Mouse (Mus musculus) megakaryocyte, embryonic 14.5 days (primary cell): ENCODE results near the gene Bicd1. TPM values are rescaled to one million over a fixed set of nuclear protein-coding genes. Genes with fewer than 3 reads are reported as not detected.
A peak's percentile ranks its signal among the peaks of the same experiment; 100 is the strongest.
"Not testable (repeated sequence)": the region's sequence is repeated elsewhere in the genome, so short reads cannot be mapped to it uniquely, and the experiment has no call there.

ENCODE experiments used
- H3K27me3 ChIP-seq: replicated peaks from 2 replicates; pipeline ENCODE3; 2012; ENCODE audit warnings: inconsistent platforms
- H3K36me3 ChIP-seq: replicated peaks from 2 replicates; pipeline ENCODE3; 2012; ENCODE audit warnings: low read length, inconsistent platforms, mixed read lengths
- H3K4me1 ChIP-seq: 2 replicates; pipeline ENCODE4 v1.6.1; 2012; ENCODE audit warnings: inconsistent platforms
- H3K4me3 ChIP-seq: replicated peaks from 2 replicates; pipeline ENCODE3; 2012; ENCODE audit warnings: moderate library complexity, mild to moderate bottlenecking, inconsistent platforms
- H3K9me3 ChIP-seq: 2 replicates; pipeline ENCODE4 v1.6.1; 2012; ENCODE audit warnings: inconsistent platforms
- FLI1 ChIP-seq: IDR thresholded peaks from 2 replicates; pipeline ENCODE4 v1.6.1; 2012; ENCODE audit warnings: low read length, inconsistent platforms, mixed read lengths
- GATA1 ChIP-seq: IDR thresholded peaks from 3 replicates; pipeline ENCODE4 v1.6.1; 2012; ENCODE audit warnings: mixed read lengths, low read length, inconsistent platforms, borderline replicate concordance
- polyA plus RNA-seq: library from polyadenylated mRNA; stranded (reverse); fragments of >175 nt; gene quantifications from 2 replicates; pipeline ENCODE4 v1.2.3, GENCODE M21; 2012; ENCODE audit warnings: low replicate concordance; ENCODE audit not compliant: insufficient read depth

Gene Bicd1
- polyA plus RNA-seq, 1 experiment, result 0.28 TPM

DNA sequence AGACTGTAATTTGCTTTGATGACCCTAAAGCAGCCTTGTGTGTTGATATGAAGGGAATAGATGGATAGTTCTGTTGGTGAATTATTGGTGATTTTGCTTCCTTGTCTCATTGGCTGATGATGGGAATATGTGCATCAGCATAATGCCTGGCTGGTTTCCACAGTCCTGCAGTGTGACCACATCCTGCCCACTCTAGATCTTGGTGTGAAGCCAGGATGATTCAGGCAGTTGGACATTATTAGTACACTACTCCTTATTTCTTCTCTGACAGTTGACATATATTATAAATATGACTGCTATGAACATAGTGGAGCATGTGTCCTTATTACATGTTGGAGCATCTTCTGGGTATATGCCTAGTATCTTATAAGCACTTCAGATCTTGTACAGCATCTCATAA, 4.6 kb downstream of the Bicd1 start:
- H3K4me1 ChIP-seq, result peaks cover 49% of the 10 kb centered on the region
- H3K4me3 ChIP-seq, result peak overlapping the region; percentile 70
- no peak for TF ChIP-seq FLI1
- TF ChIP-seq GATA1, result no peak
- peaks cover 6% of the 10 kb centered on the region for H3K36me3 ChIP-seq
- H3K27me3 ChIP-seq, result no peaks in the 10 kb centered on the region
- no peaks in the 10 kb centered on the region for H3K9me3 ChIP-seq

DNA sequence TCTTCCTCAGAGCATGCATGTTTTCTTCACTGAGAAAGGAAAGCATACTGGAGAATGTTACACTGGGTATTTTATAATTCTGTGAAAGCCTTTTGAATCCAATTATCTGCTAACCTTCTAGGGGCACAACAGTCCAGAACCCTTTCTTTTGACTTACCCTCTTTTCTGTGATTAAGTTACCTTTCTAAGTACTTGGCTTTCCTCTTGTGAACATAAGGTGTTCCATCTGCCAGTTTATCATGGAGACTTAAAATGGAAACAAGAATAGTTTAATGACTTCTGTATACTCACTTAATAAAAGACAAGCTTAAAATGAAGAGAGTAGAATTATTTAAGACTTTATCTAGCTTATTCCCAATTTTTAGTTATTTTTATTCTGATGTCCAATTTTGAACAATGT, 16.1 kb downstream of the Bicd1 start:
- peaks cover 12% of the 10 kb centered on the region for H3K36me3 ChIP-seq
- H3K4me1 ChIP-seq, result peaks cover 24% of the 10 kb centered on the region; the same call in 1 of the 2 replicates
- no peaks in the 10 kb centered on the region for H3K27me3 ChIP-seq
- H3K4me3 ChIP-seq, result no peak overlapping the region
- TF ChIP-seq FLI1, result no peak
- TF ChIP-seq GATA1, result no peak
- no peaks in the 10 kb centered on the region for H3K9me3 ChIP-seq

DNA sequence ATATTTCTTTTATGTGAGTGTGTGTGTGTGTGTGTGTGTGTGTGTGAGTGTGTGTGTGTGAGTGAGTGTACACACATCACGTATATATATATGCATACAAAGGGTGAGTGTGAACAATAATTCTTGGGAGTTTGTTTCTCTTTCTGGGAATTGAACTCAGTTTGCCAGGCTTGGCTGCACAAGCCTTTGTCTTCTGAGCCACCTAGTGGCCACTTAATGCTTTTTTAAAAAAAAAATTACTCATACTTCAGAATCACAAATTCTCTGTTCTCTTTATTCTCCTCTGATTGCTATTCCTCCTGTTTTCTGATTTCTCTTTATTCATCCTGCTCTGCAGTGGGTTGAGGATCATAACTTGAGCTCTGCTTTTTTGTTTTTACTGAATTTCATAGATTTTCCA, 30.5 kb downstream of the Bicd1 start:
- H3K9me3 ChIP-seq, result peaks cover 11% of the 10 kb centered on the region
- no peak for TF ChIP-seq FLI1
- no peak for TF ChIP-seq GATA1
- H3K4me3 ChIP-seq, result no peak overlapping the region
- H3K27me3 ChIP-seq, result no peaks in the 10 kb centered on the region
- peaks cover 15% of the 10 kb centered on the region for H3K36me3 ChIP-seq
- H3K4me1 ChIP-seq, result no peaks in the 10 kb centered on the region

DNA sequence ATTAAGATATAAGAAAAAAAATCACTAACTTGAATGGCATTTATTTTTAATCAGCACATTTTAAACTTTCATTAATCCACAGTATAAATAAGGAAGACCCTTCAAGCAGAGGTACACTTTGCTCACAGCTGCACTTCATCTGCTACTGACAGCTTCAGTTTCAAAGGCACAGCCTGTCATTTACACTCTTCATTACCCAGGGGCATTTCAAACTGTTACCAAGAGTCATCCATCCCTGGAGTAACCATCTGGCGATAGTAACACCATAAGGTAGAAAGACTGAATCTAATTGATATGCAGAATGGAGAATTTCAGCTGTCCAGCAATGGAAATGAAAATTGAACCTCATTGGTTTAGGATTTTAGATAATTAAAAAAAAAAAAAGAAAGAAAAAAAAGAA, 34.2 kb downstream of the Bicd1 start:
- H3K9me3 ChIP-seq, result no peaks in the 10 kb centered on the region
- TF ChIP-seq FLI1 (no peak), GATA1 (no peak)

DNA sequence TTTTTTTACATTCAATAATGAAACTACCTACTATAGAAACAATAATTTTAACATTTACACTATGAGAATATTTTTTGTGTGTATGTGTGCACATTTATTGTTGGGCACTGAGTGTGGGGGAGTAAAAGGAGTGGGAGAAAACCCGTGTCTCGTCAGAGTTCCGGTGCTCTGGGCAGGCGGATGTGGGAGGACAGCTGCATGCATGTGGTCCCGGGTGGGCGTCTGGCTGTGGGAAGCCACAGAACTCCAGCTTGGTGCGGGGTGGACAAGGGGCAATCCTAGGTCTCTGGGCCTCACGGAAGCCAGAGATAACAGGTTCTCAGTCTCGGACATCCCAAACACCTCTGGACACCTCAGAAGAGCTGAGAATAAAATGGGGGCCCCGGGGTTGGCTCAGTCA, 37.2 kb downstream of the Bicd1 start:
- TF ChIP-seq FLI1 (no peak), GATA1 (no peak)
- peaks cover 5% of the 10 kb centered on the region for H3K9me3 ChIP-seq
- H3K4me3 ChIP-seq, result no peak overlapping the region
- H3K27me3 ChIP-seq, result no peaks in the 10 kb centered on the region
- H3K36me3 ChIP-seq, result peaks cover 6% of the 10 kb centered on the region
- H3K4me1 ChIP-seq, result no peaks in the 10 kb centered on the region

More for the DNA sequence above, 34.2 kb downstream of the Bicd1 start:
- Histone ChIP-seq H3K27me3 (no peaks in the 10 kb centered on the region), H3K36me3 (no peaks in the 10 kb centered on the region), H3K4me1 (no peaks in the 10 kb centered on the region), H3K4me3 (no peak overlapping the region)

DNA sequence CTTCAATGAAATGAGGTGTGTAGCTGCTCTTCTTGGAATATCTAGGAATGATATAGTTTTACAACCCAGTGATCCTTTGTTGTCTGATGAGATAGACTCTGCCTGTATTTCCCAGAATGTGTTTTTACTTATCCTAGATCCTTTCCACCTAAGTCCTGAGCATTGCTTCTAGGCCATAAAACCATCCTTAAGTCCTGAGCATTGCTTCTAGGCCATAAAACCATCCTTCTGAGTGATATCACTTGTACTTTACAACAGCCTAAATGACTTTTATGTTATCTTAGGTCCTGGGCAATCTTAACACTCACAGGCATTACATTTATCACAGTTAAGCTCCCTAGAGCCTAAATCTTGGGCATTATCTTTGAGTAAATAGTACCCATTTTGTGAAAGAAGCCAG, 48.6 kb downstream of the Bicd1 start:
- no peaks in the 10 kb centered on the region for H3K4me1 ChIP-seq
- H3K9me3 ChIP-seq, result no peaks in the 10 kb centered on the region
- H3K27me3 ChIP-seq, result no peaks in the 10 kb centered on the region
- H3K4me3 ChIP-seq, result no peak overlapping the region
- TF ChIP-seq FLI1, result no peak
- no peak for TF ChIP-seq GATA1
- H3K36me3 ChIP-seq, result peaks cover 5% of the 10 kb centered on the region

DNA sequence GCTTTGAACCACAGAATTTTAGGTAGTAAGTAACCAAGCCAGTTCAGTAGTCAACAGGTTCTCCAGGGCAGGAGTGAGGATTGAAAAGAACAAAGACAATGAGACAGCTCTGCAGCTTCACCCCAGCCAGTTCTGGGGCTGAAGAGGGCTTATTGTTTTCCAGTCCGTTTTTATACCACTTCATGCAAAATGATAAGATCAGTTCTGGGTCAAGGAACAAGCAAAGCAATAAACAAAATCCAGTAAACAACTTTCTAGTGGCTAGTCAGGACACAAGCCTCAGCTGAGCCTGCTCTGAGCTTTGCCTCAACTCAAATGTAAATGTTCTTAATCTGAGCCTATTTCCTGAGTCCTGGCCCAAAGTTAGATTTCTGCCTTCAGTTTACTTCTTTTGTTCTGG, 52.3 kb downstream of the Bicd1 start:
- TF ChIP-seq GATA1 (no peak), FLI1 (no peak)
- H3K9me3 ChIP-seq, result peaks cover 7% of the 10 kb centered on the region
- peaks cover 7% of the 10 kb centered on the region for H3K36me3 ChIP-seq
- no peak overlapping the region for H3K4me3 ChIP-seq
- no peaks in the 10 kb centered on the region for H3K4me1 ChIP-seq
- no peaks in the 10 kb centered on the region for H3K27me3 ChIP-seq

DNA sequence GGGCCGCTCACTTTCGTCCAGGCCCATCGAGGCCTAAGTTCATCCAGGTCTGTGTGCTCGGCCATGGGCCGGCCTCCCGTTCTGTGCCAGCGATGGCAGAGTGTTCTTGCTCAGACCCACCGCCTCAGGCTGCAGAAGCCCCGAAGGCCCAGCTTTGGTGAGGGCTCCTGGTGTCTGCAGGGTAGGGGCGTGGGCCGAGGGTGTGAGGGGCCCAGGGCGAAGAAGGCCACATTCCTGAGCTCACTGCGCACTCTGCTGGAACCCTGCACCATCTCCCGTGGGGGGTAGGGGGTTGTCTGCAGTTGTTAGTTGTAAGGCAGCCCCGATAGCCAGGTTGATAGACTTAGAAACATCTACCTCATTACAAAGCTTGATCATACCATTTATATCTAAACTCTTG, 62.8 kb downstream of the Bicd1 start:
- Histone ChIP-seq H3K36me3 (peaks cover 11% of the 10 kb centered on the region), H3K4me1 (no peaks in the 10 kb centered on the region), H3K27me3 (no peaks in the 10 kb centered on the region), H3K9me3 (peaks cover 24% of the 10 kb centered on the region), H3K4me3 (no peak overlapping the region)
- TF ChIP-seq FLI1, result no peak
- TF ChIP-seq GATA1, result no peak

DNA sequence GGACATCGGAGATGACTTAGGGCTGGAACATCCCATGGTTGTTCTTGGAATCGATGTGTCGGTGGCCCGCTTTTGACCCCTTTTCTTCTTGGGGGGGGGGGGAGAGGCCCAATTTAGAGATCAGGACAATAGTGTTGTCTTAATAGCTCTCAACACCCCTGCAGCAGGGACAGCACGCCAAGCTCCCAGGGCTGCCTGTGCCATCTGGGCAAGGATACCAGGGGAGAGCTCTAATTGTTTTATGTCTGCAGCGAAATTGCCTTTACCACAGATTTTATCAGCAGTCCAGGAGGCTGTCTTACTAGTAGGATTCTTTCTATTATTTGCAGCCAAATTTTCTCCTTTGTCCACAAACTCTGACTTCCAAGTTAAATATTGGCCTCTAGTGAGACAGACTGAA, 63.8 kb downstream of the Bicd1 start:
- not testable (repeated sequence) for H3K4me1 ChIP-seq, H3K27me3 ChIP-seq, H3K4me3 ChIP-seq
- Histone ChIP-seq H3K36me3 (peaks cover 11% of the 10 kb centered on the region), H3K9me3 (peaks cover 24% of the 10 kb centered on the region)

DNA sequence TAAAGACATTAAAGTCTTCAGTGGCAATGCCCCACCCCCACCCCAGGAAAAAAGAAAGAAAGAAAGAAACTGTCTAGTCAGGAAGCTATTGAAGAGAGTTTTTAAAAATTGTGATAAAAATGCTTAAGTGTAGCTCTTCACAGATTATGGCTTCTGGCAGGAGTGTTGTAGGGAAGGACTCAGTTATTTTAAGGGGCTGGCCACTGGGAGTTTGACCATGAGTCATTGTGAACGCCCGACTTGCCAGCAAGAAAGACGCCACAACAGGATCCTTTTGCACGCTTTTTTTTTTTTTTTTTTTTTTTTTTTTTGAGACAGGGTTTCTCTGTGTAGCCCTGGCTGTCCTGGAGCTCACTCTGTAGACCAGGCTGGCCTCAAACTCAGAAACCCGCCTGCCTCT, 73.2 kb downstream of the Bicd1 start:
- not testable (repeated sequence) for H3K27me3 ChIP-seq, H3K4me3 ChIP-seq, H3K36me3 ChIP-seq, H3K9me3 ChIP-seq, H3K4me1 ChIP-seq

DNA sequence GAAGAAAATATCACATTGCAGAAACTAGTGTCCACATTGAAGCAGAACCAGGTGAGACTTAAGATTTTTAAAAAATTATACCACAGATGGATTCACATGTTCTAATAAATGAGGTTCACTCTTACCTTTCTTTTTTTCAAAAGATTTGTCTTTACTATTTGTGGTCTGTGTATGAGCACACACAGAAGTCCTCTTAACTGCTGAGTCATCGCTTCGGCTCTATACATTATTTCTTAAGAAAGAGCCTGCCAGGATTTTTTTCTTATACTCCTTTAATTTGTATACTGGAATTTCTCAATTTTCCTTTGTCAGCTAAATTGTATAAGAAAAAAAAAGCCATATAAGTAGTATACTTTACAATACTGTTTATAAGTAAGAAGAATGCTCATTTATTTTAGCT, 86.0 kb downstream of the Bicd1 start:
- H3K4me1 ChIP-seq, result peaks cover 4% of the 10 kb centered on the region; the same call in 1 of the 2 replicates
- H3K36me3 ChIP-seq, result peaks cover 30% of the 10 kb centered on the region
- TF ChIP-seq GATA1 (no peak), FLI1 (no peak)
- H3K27me3 ChIP-seq, result no peaks in the 10 kb centered on the region
- H3K4me3 ChIP-seq, result no peak overlapping the region
- H3K9me3 ChIP-seq, result no peaks in the 10 kb centered on the region
